Comparison of ENCODE assay signal across 23 mouse cellular contexts in the genomic region with DNA sequence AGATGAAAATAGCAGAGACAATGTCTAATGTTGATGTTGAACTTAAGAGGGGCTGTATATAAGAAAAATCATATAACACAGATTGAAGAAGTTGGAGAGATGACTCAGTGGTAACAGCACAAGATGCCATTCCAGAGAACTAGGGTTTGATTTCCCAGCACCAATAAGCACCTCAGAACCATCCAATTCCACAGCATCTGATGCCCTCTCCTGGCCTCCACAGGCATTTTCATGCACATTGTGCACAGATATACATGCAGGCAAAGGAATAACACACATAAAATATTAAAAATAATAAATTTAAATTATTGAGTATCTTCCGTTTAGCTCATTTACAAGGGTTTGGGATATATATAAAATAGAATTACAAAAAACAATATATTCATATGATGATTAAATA.
"Had no signal": no experiment of that assay in that cellular context is flagged by ENCODE, and none has a peak within 500 bp of the region (broad histone marks: within the 10 kb centered on the region; RNA-seq: fewer than 3 reads in every experiment).

No protein-coding gene starts in this region.

- H3K9me3 ChIP-seq: limb, embryonic 10.5 days; limb, embryonic 13.5 days; liver, embryonic 12.5 days; liver, embryonic 15.5 days; lung, embryonic 15.5 days; megakaryocyte, embryonic 14.5 days; midbrain, embryonic 10.5 days; midbrain, embryonic 13.5 days; neural tube, embryonic 13.5 days had no signal

- H3K4me2 ChIP-seq: limb, embryonic 13.5 days; liver, embryonic 12.5 days; liver, embryonic 15.5 days; lung, embryonic 15.5 days; midbrain, embryonic 13.5 days; neural tube, embryonic 13.5 days had no signal

- H3K27me3 ChIP-seq: limb, embryonic 13.5 days; liver, embryonic 12.5 days; liver, embryonic 15.5 days; lung, embryonic 15.5 days; megakaryocyte, embryonic 14.5 days; midbrain, embryonic 13.5 days; neural tube, embryonic 13.5 days had no signal

- H3K4me3 ChIP-seq: left cerebral cortex, adult 2 months; limb, embryonic 10.5 days; limb, embryonic 13.5 days; liver, embryonic 12.5 days; liver, embryonic 15.5 days; lung, embryonic 15.5 days; megakaryocyte, embryonic 14.5 days; midbrain, embryonic 10.5 days; midbrain, embryonic 13.5 days; myocyte; neural tube, embryonic 13.5 days had no signal

- H3K27ac ChIP-seq: left cerebral cortex, adult 2 months; limb, embryonic 10.5 days; limb, embryonic 13.5 days; liver, embryonic 12.5 days; liver, embryonic 15.5 days; lung, embryonic 15.5 days; midbrain, embryonic 10.5 days; midbrain, embryonic 13.5 days; neural tube, embryonic 13.5 days had no signal

- H3K9ac ChIP-seq: limb, embryonic 13.5 days; liver, embryonic 12.5 days; liver, embryonic 15.5 days; lung, embryonic 15.5 days; midbrain, embryonic 13.5 days; neural tube, embryonic 13.5 days had no signal

- H3K36me3 ChIP-seq: limb, embryonic 10.5 days; limb, embryonic 13.5 days; liver, embryonic 12.5 days; liver, embryonic 15.5 days; lung, embryonic 15.5 days; midbrain, embryonic 10.5 days; midbrain, embryonic 13.5 days; neural tube, embryonic 13.5 days had no signal

- DNase-seq: kidney, adult 8-10 months; kidney, postnatal 14 days; kidney, postnatal 4 days; layer of hippocampus, postnatal 36 days; liver; lung, adult 18-20 months; lung, postnatal 10 days; lung, postnatal 36 days; thymus, adult 2 months; thymus, postnatal 14 days; thymus, postnatal 4 days had no signal

- ATAC-seq: liver, embryonic 12.5 days; midbrain, embryonic 13.5 days; midbrain, embryonic 16.5 days had no signal

- H3K4me1 ChIP-seq: limb, embryonic 10.5 days; limb, embryonic 13.5 days; liver, embryonic 12.5 days; liver, embryonic 15.5 days; lung, embryonic 15.5 days; megakaryocyte, embryonic 14.5 days; midbrain, embryonic 10.5 days; midbrain, embryonic 13.5 days; neural tube, embryonic 13.5 days had no signal
